Mouse (Mus musculus): ENCODE data around the gene Fam50b.

Gene Fam50b

GRCm38 (mm10) chr13:34734686-34735085 is at the start of gene Fam50b:
Gene Fam50b (plus strand): TSS chr13:34734850.
- no peak for DNase-seq

GRCm38 (mm10) chr13:34685008-34685765 is 49.5 kb upstream of the Fam50b start:
- no peak for DNase-seq

- DNase-seq: no peak
Measured at GRCm38 (mm10) chr13:34691049-34691448, 43.6 kb upstream of the Fam50b start.

GRCm38 (mm10) chr13:34693111-34693510 is 41.5 kb upstream of the Fam50b start:
- DNase-seq: no peak

GRCm38 (mm10) chr13:34696734-34697332 is 37.8 kb upstream of the Fam50b start:
- no peak for DNase-seq

- no peak for DNase-seq
Measured at GRCm38 (mm10) chr13:34700091-34700490, 34.6 kb upstream of the Fam50b start.

GRCm38 (mm10) chr13:34700630-34701029 is 34.0 kb upstream of the Fam50b start:
- DNase-seq: no peak

GRCm38 (mm10) chr13:34703301-34703700 is 31.3 kb upstream of the Fam50b start:
- DNase-seq: no peak

- no peak for DNase-seq
Measured at GRCm38 (mm10) chr13:34703795-34704194, 30.9 kb upstream of the Fam50b start.

- DNase-seq: no peak
Measured at GRCm38 (mm10) chr13:34704835-34705234, 29.8 kb upstream of the Fam50b start.

GRCm38 (mm10) chr13:34708955-34709354 is 25.7 kb upstream of the Fam50b start:
- DNase-seq: peak; percentile 14

- DNase-seq: no peak
Measured at GRCm38 (mm10) chr13:34709566-34709965, 25.1 kb upstream of the Fam50b start.

GRCm38 (mm10) chr13:34711410-34711809 is 23.2 kb upstream of the Fam50b start:
- no peak for DNase-seq

- no peak for DNase-seq
Measured at GRCm38 (mm10) chr13:34712881-34713280, 21.8 kb upstream of the Fam50b start.

GRCm38 (mm10) chr13:34715437-34715838 is 19.2 kb upstream of the Fam50b start:
- no peak for DNase-seq

GRCm38 (mm10) chr13:34724831-34725592 is 9.6 kb upstream of the Fam50b start:
- DNase-seq: no peak

- peak; percentile 70 for DNase-seq
Measured at GRCm38 (mm10) chr13:34725800-34726476, 8.7 kb upstream of the Fam50b start.

GRCm38 (mm10) chr13:34726477-34726805 is 8.2 kb upstream of the Fam50b start:
- no peak for DNase-seq

GRCm38 (mm10) chr13:34727060-34727459 is 7.6 kb upstream of the Fam50b start:
- no peak for DNase-seq

GRCm38 (mm10) chr13:34731551-34731950 is 3.1 kb upstream of the Fam50b start:
- DNase-seq: no peak

GRCm38 (mm10) chr13:34733780-34734179 is 870 bp upstream of the Fam50b start:
- no peak for DNase-seq

GRCm38 (mm10) chr13:34737968-34738698 is 3.5 kb downstream of the Fam50b start:
- no peak for DNase-seq

- no peak for DNase-seq
Measured at GRCm38 (mm10) chr13:34738699-34738973, 4.0 kb downstream of the Fam50b start.
